Mouse (Mus musculus) adrenal gland, postnatal 36 days (tissue): Measurements from ENCODE around the gene Klk1b26. TPM values are rescaled to one million over a fixed set of nuclear protein-coding genes. Genes with fewer than 3 reads are reported as not detected.
"Not testable (repeated sequence)": the region's sequence is repeated elsewhere in the genome, so short reads cannot be mapped to it uniquely, and the experiment has no call there.

Experiments
- DNase-seq, 2 experiments: peaks; one replicate each; pipeline ENCODE4 v3.0.0; 2021; ENCODE audit warnings: mixed read lengths in 1 of 2
- long read RNA-seq, 2 experiments: library from polyadenylated mRNA; stranded (forward); transcript quantifications; one replicate each; pipeline ENCODE4 v2.0.0; 2021; ENCODE audit warnings: borderline sequencing depth in 2 of 2
- total RNA-seq, 2 experiments: library from RNA; stranded (reverse); gene quantifications; 2 replicates each; pipeline ENCODE4 v1.2.3; 2021

Gene Klk1b26
- not detected for total RNA-seq
- long read RNA-seq, experiment 1: 0 reads
- long read RNA-seq, experiment 2, partial matches to known transcripts: 1 of 1 reads
- long read RNA-seq, experiment 2, other reads (novel, unspliced or antisense): 0 of 1 reads

DNA sequence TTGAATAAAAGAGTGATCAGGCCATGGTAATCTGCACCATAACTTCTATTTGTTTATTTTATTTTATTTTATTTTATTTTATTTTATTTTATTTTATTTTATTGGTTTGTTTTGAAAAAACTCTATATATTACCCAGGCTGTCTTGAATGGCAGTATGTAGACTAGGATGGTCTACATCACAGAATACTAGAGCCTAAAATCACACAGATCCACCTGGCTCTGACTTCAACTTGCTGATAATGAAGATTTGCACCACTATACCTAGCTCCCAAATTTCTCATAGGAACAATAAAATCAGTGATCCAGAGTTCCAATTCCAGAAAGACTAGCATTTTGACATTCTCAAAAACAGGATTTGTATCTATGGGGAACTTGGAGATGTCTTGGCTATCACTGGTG lies at the start of gene Klk1b26:
TSS of gene Klk1b26 (plus strand) at position 301 of the 400 bp plus-strand sequence.
- not testable (repeated sequence) for DNase-seq

GRCm38 (mm10) chr7:43966451-43966850 lies 45.5 kb upstream of the Klk1b26 start, which contains the start of gene Klk1b1:
Gene Klk1b1 (plus strand): TSS chr7:43966751.
- DNase-seq: no peak

GRCm38 (mm10) chr7:43967058-43967457 lies 44.9 kb upstream of the Klk1b26 start:
- DNase-seq: no peak

DNA sequence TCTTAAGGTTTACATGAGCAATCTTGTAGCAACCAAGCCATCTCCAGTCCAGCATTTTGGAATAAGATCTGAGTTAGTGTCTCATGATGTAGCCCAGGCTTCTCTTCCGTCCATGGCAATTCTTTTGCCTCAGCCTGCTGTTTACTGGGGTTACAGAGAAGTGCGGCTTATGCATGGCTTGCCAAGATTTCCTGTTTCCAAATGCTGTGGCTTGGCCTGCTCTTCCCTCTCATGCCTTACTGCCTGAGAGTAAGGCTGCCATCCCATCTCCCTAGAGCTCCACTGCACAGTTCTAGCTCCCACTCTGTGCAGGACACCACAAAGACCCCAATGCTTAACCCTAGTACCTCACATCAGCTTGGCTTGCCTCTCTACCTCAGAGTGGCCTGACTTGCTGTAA lies 44.4 kb upstream of the Klk1b26 start:
- no peak for DNase-seq

GRCm38 (mm10) chr7:43975761-43976160 lies 36.2 kb upstream of the Klk1b26 start, which contains the start of gene Klk1b9:
Gene Klk1b9 (plus strand): TSS chr7:43976061.
- DNase-seq: not testable (repeated sequence)

GRCm38 (mm10) chr7:43985657-43986056 lies 26.3 kb upstream of the Klk1b26 start:
- no peak for DNase-seq

GRCm38 (mm10) chr7:43994821-43995220 lies 17.1 kb upstream of the Klk1b26 start:
- DNase-seq: not testable (repeated sequence)

DNA sequence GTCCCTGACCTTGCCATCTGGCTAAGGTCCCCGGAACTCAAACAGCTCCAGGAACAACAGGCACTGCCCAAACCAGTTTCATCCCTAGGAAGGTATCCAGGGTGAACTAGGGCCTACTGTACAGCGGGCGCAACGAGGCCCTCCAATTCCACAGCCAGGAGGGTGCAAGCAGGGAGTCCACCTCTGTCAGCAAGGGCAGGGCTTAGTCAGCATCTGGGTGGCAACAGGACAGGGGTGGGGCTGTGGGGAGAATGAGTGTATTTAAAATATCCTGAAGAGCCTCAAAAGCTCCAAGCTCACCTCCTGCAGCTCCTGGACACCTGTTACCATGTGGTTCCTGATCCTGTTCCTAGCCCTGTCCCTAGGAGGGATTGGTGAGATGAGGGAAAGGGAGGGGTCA lies 16.4 kb upstream of the Klk1b26 start, which contains the start of gene Klk1b11:
TSS of gene Klk1b11 (plus strand) at position 301 of the 400 bp plus-strand sequence.
- DNase-seq: not testable (repeated sequence)

- DNase-seq: no peak
Measured at GRCm38 (mm10) chr7:44004847-44005246, 7.1 kb upstream of the Klk1b26 start.

- not testable (repeated sequence) for DNase-seq
Measured at GRCm38 (mm10) chr7:44014666-44015065, 2.7 kb downstream of the Klk1b26 start.

- DNase-seq: no peak
Measured at GRCm38 (mm10) chr7:44015071-44015470, 3.1 kb downstream of the Klk1b26 start.

GRCm38 (mm10) chr7:44051990-44052389 lies 40.0 kb downstream of the Klk1b26 start, which contains the start of gene Klk1b27:
Gene Klk1b27 (plus strand): TSS chr7:44052290.
- not testable (repeated sequence) for DNase-seq

Other genes with a start within 250 kb of the Klk1b26 start
- not detected for gene Klk12, start 243.3 kb upstream of the Klk1b26 start, total RNA-seq
- not detected for gene Klk11, start 237.6 kb upstream of the Klk1b26 start, total RNA-seq
- under 1 TPM; 0.23 to 0.33 TPM for gene Klk10, start 231.1 kb upstream of the Klk1b26 start, total RNA-seq
- gene Klk9, start 220.3 kb upstream of the Klk1b26 start, total RNA-seq: not detected
- 1 to 10 TPM; 1.1 to 2.3 TPM for gene Klk8, start 214.6 kb upstream of the Klk1b26 start, total RNA-seq
- gene Klk7, start 200.9 kb upstream of the Klk1b26 start, total RNA-seq: not detected
- gene Klk6, start 187.7 kb upstream of the Klk1b26 start, total RNA-seq: not detected
- gene Klk5, start 170.2 kb upstream of the Klk1b26 start, total RNA-seq: not detected
- not detected for gene Klk4, start 131.0 kb upstream of the Klk1b26 start, total RNA-seq
- gene Klk15, start 78.4 kb upstream of the Klk1b26 start, total RNA-seq: not detected
- gene Klk1b8, start 61.5 kb upstream of the Klk1b26 start, total RNA-seq: not detected
- not detected for gene Klk1b1, start 45.4 kb upstream of the Klk1b26 start, total RNA-seq
- gene Klk1b9, start 36.1 kb upstream of the Klk1b26 start, total RNA-seq: not detected
- gene Klk1b11, start 16.3 kb upstream of the Klk1b26 start, total RNA-seq: not detected
- gene Klk1b27, start 40.1 kb downstream of the Klk1b26 start, total RNA-seq: not detected
- gene Klk1b21, start 90.2 kb downstream of the Klk1b26 start, total RNA-seq: not detected
- not detected for gene Klk1b22, start 100.5 kb downstream of the Klk1b26 start, total RNA-seq
- gene Klk1b16, start 124.6 kb downstream of the Klk1b26 start, total RNA-seq: not detected
- not detected for gene Klk1b24, start 176.1 kb downstream of the Klk1b26 start, total RNA-seq
- gene Klk1b3, start 186.0 kb downstream of the Klk1b26 start, total RNA-seq: not detected
- gene Klk1b4, start 195.3 kb downstream of the Klk1b26 start, total RNA-seq: not detected
- not detected for gene Klk1b5, start 203.8 kb downstream of the Klk1b26 start, total RNA-seq
- not detected for gene Klk1, start 213.2 kb downstream of the Klk1b26 start, total RNA-seq
- gene Gm36864, start 224.0 kb downstream of the Klk1b26 start, total RNA-seq: not detected
- under 1 TPM; 0.43 to 0.63 TPM for gene 1700028J19Rik, start 234.5 kb downstream of the Klk1b26 start, total RNA-seq
- gene 2410002F23Rik, start 234.6 kb downstream of the Klk1b26 start, total RNA-seq: 100 to 1,000 TPM in 1 of 2 experiments, 10 to 100 TPM in 1; 99.6 to 120 TPM
- gene Acp4, start 245.2 kb downstream of the Klk1b26 start, total RNA-seq: not detected
- not detected for gene Gm15517, start 249.3 kb downstream of the Klk1b26 start, total RNA-seq